Mouse (Mus musculus) embryonic facial prominence, embryonic 13.5 days (tissue): ENCODE results near the gene Ndufa6. TPM values are rescaled to one million over a fixed set of nuclear protein-coding genes. Genes with fewer than 3 reads are reported as not detected.

ENCODE experiments used
- ATAC-seq: fragments of 200-750 bp; cut with Nextera tagmentation; 2 replicates; pipeline ENCODE4 v1.8.0; 2017; ENCODE audit warnings: low read depth; ENCODE audit not compliant: insufficient number of reproducible peaks, insufficient read depth, low FRiP score, low TSS enrichment
- H3K27ac ChIP-seq: fragments of 300-500 bp; sonication (generic); 2 replicates; pipeline ENCODE4 v1.5.1; 2015; ENCODE audit warnings: moderate library complexity, mild to moderate bottlenecking, inconsistent platforms
- H3K27me3 ChIP-seq: fragments of 300-500 bp; sonication (generic); 2 replicates; pipeline ENCODE4 v1.6.1; 2015; ENCODE audit warnings: mild to moderate bottlenecking, inconsistent platforms
- H3K36me3 ChIP-seq: fragments of 300-500 bp; sonication (generic); 2 replicates; pipeline ENCODE4 v1.6.1; 2015; ENCODE audit warnings: mild to moderate bottlenecking, inconsistent platforms
- H3K4me1 ChIP-seq: fragments of 300-500 bp; sonication (generic); 2 replicates; pipeline ENCODE4 v1.6.1; 2015; ENCODE audit warnings: inconsistent platforms
- H3K4me2 ChIP-seq: fragments of 300-500 bp; sonication (generic); 2 replicates; pipeline ENCODE4 v1.6.1; 2015; ENCODE audit warnings: moderate library complexity, mild to moderate bottlenecking, inconsistent platforms
- H3K4me3 ChIP-seq: fragments of 300-500 bp; sonication (generic); 2 replicates; pipeline ENCODE4 v1.5.1; 2015; ENCODE audit warnings: mild to moderate bottlenecking, inconsistent platforms
- H3K9ac ChIP-seq: fragments of 300-500 bp; sonication (generic); 2 replicates; pipeline ENCODE4 v1.6.1; 2015; ENCODE audit warnings: mild to moderate bottlenecking, inconsistent platforms
- H3K9me3 ChIP-seq: fragments of 300-500 bp; sonication (generic); 2 replicates; pipeline ENCODE4 v1.6.1; 2016; ENCODE audit warnings: inconsistent platforms
- WGBS: fragments of 180-500 bp; shearing (Covaris S2); methylation state at CpG from one replicate; pipeline ENCODE4 v1.1.7; 2015; ENCODE audit warnings: mixed read lengths; 5-methylcytosine and 5-hydroxymethylcytosine counted together
- polyA plus RNA-seq: library from polyadenylated mRNA; unstranded; fragments of >200 nt; fragmentation: Nextera tagmentation; extraction: Ambion mirVana; gene quantifications from 2 replicates; pipeline ENCODE4 v1.2.1, GENCODE M21; 2015

Gene Ndufa6
- polyA plus RNA-seq, 1 experiment from 2014 or later, result 324 TPM

- no peaks in the 10 kb centered on the region for H3K27me3 ChIP-seq
- H3K27ac ChIP-seq, result no peak overlapping the region
- H3K4me1 ChIP-seq, result peaks cover 25% of the 10 kb centered on the region
- H3K9ac ChIP-seq, result no peak overlapping the region
- WGBS, result 93% methylated on average over 12 of the region's 12 CpGs
- no peak for ATAC-seq
- no peaks in the 10 kb centered on the region for H3K9me3 ChIP-seq
- H3K4me3 ChIP-seq, result no peak overlapping the region
- 0 out of 2 replicates have a peak overlapping the region, but pooled peaks have one; percentile 82 for H3K4me2 ChIP-seq
- H3K36me3 ChIP-seq, result peaks cover 45% of the 10 kb centered on the region
Observed at GRCm38 (mm10) chr15:82347852-82348251, 6.3 kb downstream of the Ndufa6 start.

GRCm38 (mm10) chr15:82347303-82347676, 6.8 kb downstream of the Ndufa6 start:
- H3K9ac ChIP-seq, result peak overlapping the region; percentile 79
- peaks cover 45% of the 10 kb centered on the region for H3K36me3 ChIP-seq
- peak overlapping the region; percentile 67 for H3K4me3 ChIP-seq
- 87% methylated on average over 4 of the region's 4 CpGs for WGBS
- 0 out of 2 replicates have a peak overlapping the region, but pooled peaks have one; percentile 22 for H3K27ac ChIP-seq
- no peaks in the 10 kb centered on the region for H3K9me3 ChIP-seq
- no peak for ATAC-seq
- no peaks in the 10 kb centered on the region for H3K27me3 ChIP-seq
- peak overlapping the region; percentile 82 for H3K4me2 ChIP-seq
- H3K4me1 ChIP-seq, result peaks cover 20% of the 10 kb centered on the region

GRCm38 (mm10) chr15:82346580-82347302, 7.4 kb downstream of the Ndufa6 start:
- WGBS, result 64% methylated on average over 14 of the region's 14 CpGs
- no peaks in the 10 kb centered on the region for H3K9me3 ChIP-seq

GRCm38 (mm10) chr15:82345820-82346470, 8.2 kb downstream of the Ndufa6 start:
- H3K27me3 ChIP-seq, result no peaks in the 10 kb centered on the region
- H3K9me3 ChIP-seq, result no peaks in the 10 kb centered on the region
- peak overlapping the region; percentile 67 for H3K4me3 ChIP-seq
- H3K9ac ChIP-seq, result peak overlapping the region; percentile 79
- peaks cover 28% of the 10 kb centered on the region for H3K4me1 ChIP-seq
- WGBS, result under 1% methylated on average over 51 of the region's 51 CpGs
- peak overlapping the region; percentile 86 for H3K27ac ChIP-seq
- peak; percentile 94 for ATAC-seq
- H3K36me3 ChIP-seq, result peaks cover 43% of the 10 kb centered on the region
- H3K4me2 ChIP-seq, result peak overlapping the region; percentile 82

More at GRCm38 (mm10) chr15:82346580-82347302, 7.4 kb downstream of the Ndufa6 start:
- Histone ChIP-seq H3K27ac (peak overlapping the region; percentile 86; the same call in 1 of the 2 replicates), H3K4me3 (peak overlapping the region; percentile 67), H3K36me3 (peaks cover 45% of the 10 kb centered on the region), H3K27me3 (no peaks in the 10 kb centered on the region), H3K9ac (peak overlapping the region; percentile 79), H3K4me2 (peak overlapping the region; percentile 82), H3K4me1 (peaks cover 21% of the 10 kb centered on the region)
- ATAC-seq, result no peak

GRCm38 (mm10) chr15:82344971-82345370, 9.2 kb downstream of the Ndufa6 start:
- H3K36me3 ChIP-seq, result peaks cover 33% of the 10 kb centered on the region
- H3K9ac ChIP-seq, result no peak overlapping the region
- no peak overlapping the region for H3K4me3 ChIP-seq
- H3K4me2 ChIP-seq, result no peak overlapping the region
- no peaks in the 10 kb centered on the region for H3K27me3 ChIP-seq
- no peak overlapping the region for H3K27ac ChIP-seq
- H3K4me1 ChIP-seq, result peaks cover 36% of the 10 kb centered on the region
- no peak for ATAC-seq
- 91% methylated on average over 6 of the region's 6 CpGs for WGBS
- H3K9me3 ChIP-seq, result no peaks in the 10 kb centered on the region

- ATAC-seq, result no peak
- Histone ChIP-seq H3K4me2 (no peak overlapping the region), H3K4me3 (no peak overlapping the region), H3K36me3 (peaks cover 20% of the 10 kb centered on the region), H3K9ac (no peak overlapping the region), H3K4me1 (peaks cover 39% of the 10 kb centered on the region), H3K27ac (no peak overlapping the region), H3K9me3 (no peaks in the 10 kb centered on the region), H3K27me3 (no peaks in the 10 kb centered on the region)
- 90% methylated on average over 27 of the region's 27 CpGs for WGBS
Observed at GRCm38 (mm10) chr15:82343368-82344287, 10.5 kb downstream of the Ndufa6 start.

GRCm38 (mm10) chr15:82342543-82342935, 11.6 kb downstream of the Ndufa6 start:
- Histone ChIP-seq H3K27ac (peak overlapping the region; percentile 78; the same call in 1 of the 2 replicates), H3K4me3 (0 out of 2 replicates have a peak overlapping the region, but pooled peaks have one; percentile 59)

GRCm38 (mm10) chr15:82341675-82342542, 12.2 kb downstream of the Ndufa6 start:
- Histone ChIP-seq H3K27ac (peak overlapping the region; percentile 78), H3K4me1 (peaks cover 43% of the 10 kb centered on the region), H3K9me3 (no peaks in the 10 kb centered on the region), H3K9ac (peak overlapping the region; percentile 88), H3K27me3 (no peaks in the 10 kb centered on the region), H3K4me3 (peak overlapping the region; percentile 59), H3K4me2 (peak overlapping the region; percentile 79), H3K36me3 (peaks cover 11% of the 10 kb centered on the region; the same call in 1 of the 2 replicates)
- ATAC-seq, result no peak
- WGBS, result 62% methylated on average over 15 of the region's 15 CpGs

More at GRCm38 (mm10) chr15:82342543-82342935, 11.6 kb downstream of the Ndufa6 start:
- 0 out of 2 replicates have a peak overlapping the region, but pooled peaks have one; percentile 88 for H3K9ac ChIP-seq
- H3K27me3 ChIP-seq, result no peaks in the 10 kb centered on the region
- 78% methylated on average over 5 of the region's 5 CpGs for WGBS
- no peaks in the 10 kb centered on the region for H3K9me3 ChIP-seq
- no peak for ATAC-seq
- H3K36me3 ChIP-seq, result peaks cover 9% of the 10 kb centered on the region; the same call in 1 of the 2 replicates
- no peak overlapping the region for H3K4me2 ChIP-seq
- H3K4me1 ChIP-seq, result peaks cover 43% of the 10 kb centered on the region

GRCm38 (mm10) chr15:82341036-82341501, 13.1 kb downstream of the Ndufa6 start:
- no peak for ATAC-seq
- Histone ChIP-seq H3K27me3 (no peaks in the 10 kb centered on the region), H3K9me3 (no peaks in the 10 kb centered on the region), H3K4me2 (peak overlapping the region; percentile 79), H3K4me1 (peaks cover 44% of the 10 kb centered on the region), H3K4me3 (peak overlapping the region; percentile 59), H3K27ac (peak overlapping the region; percentile 78), H3K9ac (peak overlapping the region; percentile 88), H3K36me3 (peaks cover 19% of the 10 kb centered on the region)
- 3% methylated on average over 40 of the region's 40 CpGs for WGBS

- peaks cover 24% of the 10 kb centered on the region for H3K36me3 ChIP-seq
- peak overlapping the region; percentile 78 for H3K27ac ChIP-seq
- H3K27me3 ChIP-seq, result no peaks in the 10 kb centered on the region
- H3K4me3 ChIP-seq, result peak overlapping the region; percentile 59
- WGBS, result 43% methylated on average over 21 of the region's 21 CpGs
- no peaks in the 10 kb centered on the region for H3K9me3 ChIP-seq
- peak overlapping the region; percentile 88 for H3K9ac ChIP-seq
- peak overlapping the region; percentile 79 for H3K4me2 ChIP-seq
- H3K4me1 ChIP-seq, result peaks cover 44% of the 10 kb centered on the region
- no peak for ATAC-seq
Observed at GRCm38 (mm10) chr15:82340414-82341035, 13.6 kb downstream of the Ndufa6 start.
